8 mouse cellular contexts compared by ENCODE assay signal in genomic region chr14:27237522-27238187, GRCm38 (mm10).
DNase-seq lines count a peak whose midpoint lies in the region; ATAC-seq lines count a peak whose summit lies in the region.

No protein-coding gene starts in this region.

- no peaks in the 10 kb centered on the region for H3K36me3 ChIP-seq in kidney, embryonic 15.5 days
- H3K36me3 ChIP-seq in stomach, embryonic 14.5 days (ENCODE audit: control insufficient read depth, insufficient read depth, low read length) = no peaks in the 10 kb centered on the region
- H3K36me3 ChIP-seq in forebrain, embryonic 15.5 days = no peaks in the 10 kb centered on the region

- peak overlapping the region; percentile 51 for H3K4me2 ChIP-seq in kidney, embryonic 15.5 days
- H3K4me2 ChIP-seq in stomach, embryonic 14.5 days (replicated peaks; ENCODE audit: low read depth, low read length) = peak overlapping the region; percentile 25; the same call in 1 of the 2 replicates
- H3K4me2 ChIP-seq in forebrain, embryonic 15.5 days (replicated peaks) = no peak overlapping the region

- ATAC-seq in kidney, embryonic 15.5 days (replicated peaks; ENCODE audit: low FRiP score) = peak; percentile 92
- ATAC-seq in stomach, embryonic 14.5 days (ENCODE audit: insufficient number of reproducible peaks, insufficient read depth, low FRiP score, low read depth) = peak; percentile 75; the same call in 1 of the 2 replicates
- no peak for ATAC-seq in forebrain, embryonic 15.5 days (replicated peaks)

- peak overlapping the region; percentile 65 for H3K27ac ChIP-seq in kidney, embryonic 15.5 days
- no peak overlapping the region for H3K27ac ChIP-seq in stomach, embryonic 14.5 days (ENCODE audit: low read length)
- no peak overlapping the region for H3K27ac ChIP-seq in forebrain, embryonic 15.5 days (replicated peaks)

- H3K4me1 ChIP-seq in kidney, embryonic 15.5 days = peaks cover 36% of the 10 kb centered on the region
- peaks cover 7% of the 10 kb centered on the region; the same call in 1 of the 2 replicates for H3K4me1 ChIP-seq in stomach, embryonic 14.5 days (ENCODE audit: control insufficient read depth, insufficient read depth, low read length)
- H3K4me1 ChIP-seq in forebrain, embryonic 15.5 days = no peaks in the 10 kb centered on the region

- WGBS in kidney, embryonic 15.5 days = 22% methylated on average over 12 of the region's 12 CpGs
- 28% methylated on average over 12 of the region's 12 CpGs for WGBS in stomach, embryonic 14.5 days
- WGBS in forebrain, embryonic 15.5 days = 74% methylated on average over 12 of the region's 12 CpGs

- H3K27me3 ChIP-seq in kidney, embryonic 15.5 days = no peaks in the 10 kb centered on the region
- no peaks in the 10 kb centered on the region for H3K27me3 ChIP-seq in stomach, embryonic 14.5 days (ENCODE audit: control insufficient read depth, insufficient read depth, low read length)
- H3K27me3 ChIP-seq in forebrain, embryonic 15.5 days = no peaks in the 10 kb centered on the region

- H3K9me3 ChIP-seq in kidney, embryonic 15.5 days (replicated peaks) = no peaks in the 10 kb centered on the region
- no peaks in the 10 kb centered on the region for H3K9me3 ChIP-seq in stomach, embryonic 14.5 days (ENCODE audit: control insufficient read depth, low read depth, low read length)
- H3K9me3 ChIP-seq in forebrain, embryonic 15.5 days = no peaks in the 10 kb centered on the region

- peak; percentile 78 for DNase-seq in MN1 (ENCODE audit: low spot score)
- DNase-seq in cerebellum, adult 11-12 months = peak; percentile 83
- DNase-seq in heart, adult 8-10 months (ENCODE audit: low spot score) = peak; percentile 86
- DNase-seq in lung, postnatal 10 days = peak; percentile 85
- no peak for DNase-seq in right cerebral cortex, adult 18-20 months

- H3K9ac ChIP-seq in kidney, embryonic 15.5 days = 0 out of 2 replicates have a peak overlapping the region, but pooled peaks have one; percentile 21
- H3K9ac ChIP-seq in stomach, embryonic 14.5 days (replicated peaks; ENCODE audit: low read depth, low read length) = no peak overlapping the region
- no peak overlapping the region for H3K9ac ChIP-seq in forebrain, embryonic 15.5 days (replicated peaks)

- H3K4me3 ChIP-seq in kidney, embryonic 15.5 days (replicated peaks) = peak overlapping the region; percentile 31
- no peak overlapping the region for H3K4me3 ChIP-seq in stomach, embryonic 14.5 days (ENCODE audit: low read depth, low read length)
- H3K4me3 ChIP-seq in forebrain, embryonic 15.5 days = no peak overlapping the region
